Mouse (Mus musculus): ENCODE data around the gene 1700018B08Rik. TPM values are rescaled to one million over a fixed set of nuclear protein-coding genes. Genes with fewer than 3 reads are reported as not detected.
A peak's percentile ranks its signal among the peaks of the same experiment; 100 is the strongest.

The 1700018B08Rik gene
- total RNA-seq, 2 experiments from 2014 or later = not detected

DNA sequence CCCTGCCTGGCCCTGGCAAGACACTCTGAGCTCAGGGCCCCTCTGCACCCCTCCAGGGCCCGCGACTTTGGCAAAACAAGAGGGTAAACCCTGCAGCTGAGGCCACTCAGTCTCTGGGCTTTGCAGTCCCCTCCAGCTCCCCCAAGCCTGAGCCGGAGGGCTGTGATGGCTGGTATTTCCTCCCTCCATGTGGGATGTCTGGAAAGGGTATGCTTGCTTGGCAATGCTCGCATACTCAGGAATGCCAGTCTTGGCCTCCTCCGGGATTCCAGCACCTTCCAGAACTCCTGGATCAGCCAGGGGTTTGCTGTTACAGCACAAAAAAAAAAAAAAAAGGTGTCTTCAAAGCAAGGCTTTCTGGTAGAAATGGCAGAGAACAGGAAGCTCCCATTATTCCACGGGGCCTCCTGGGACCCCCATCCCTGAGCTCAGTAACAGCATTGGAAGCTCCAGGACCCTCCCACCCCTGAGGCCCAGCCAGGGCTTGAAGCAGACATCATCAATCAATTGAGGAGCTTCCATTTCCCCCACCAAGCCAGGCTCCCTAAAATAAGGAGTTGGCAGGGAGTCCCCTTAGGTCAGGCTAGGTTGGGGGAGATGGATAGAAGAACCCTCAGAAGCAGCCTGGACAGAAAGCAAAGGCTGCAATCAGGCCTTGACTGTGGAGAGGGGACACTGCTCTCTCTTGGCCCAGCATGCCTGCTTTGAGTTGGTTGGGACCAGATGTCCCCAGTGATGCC, 17.1 kb downstream of the 1700018B08Rik start:
- no peak for ATAC-seq (replicated peaks; ENCODE audit: low FRiP score, poor library complexity, severe bottlenecking)

DNA sequence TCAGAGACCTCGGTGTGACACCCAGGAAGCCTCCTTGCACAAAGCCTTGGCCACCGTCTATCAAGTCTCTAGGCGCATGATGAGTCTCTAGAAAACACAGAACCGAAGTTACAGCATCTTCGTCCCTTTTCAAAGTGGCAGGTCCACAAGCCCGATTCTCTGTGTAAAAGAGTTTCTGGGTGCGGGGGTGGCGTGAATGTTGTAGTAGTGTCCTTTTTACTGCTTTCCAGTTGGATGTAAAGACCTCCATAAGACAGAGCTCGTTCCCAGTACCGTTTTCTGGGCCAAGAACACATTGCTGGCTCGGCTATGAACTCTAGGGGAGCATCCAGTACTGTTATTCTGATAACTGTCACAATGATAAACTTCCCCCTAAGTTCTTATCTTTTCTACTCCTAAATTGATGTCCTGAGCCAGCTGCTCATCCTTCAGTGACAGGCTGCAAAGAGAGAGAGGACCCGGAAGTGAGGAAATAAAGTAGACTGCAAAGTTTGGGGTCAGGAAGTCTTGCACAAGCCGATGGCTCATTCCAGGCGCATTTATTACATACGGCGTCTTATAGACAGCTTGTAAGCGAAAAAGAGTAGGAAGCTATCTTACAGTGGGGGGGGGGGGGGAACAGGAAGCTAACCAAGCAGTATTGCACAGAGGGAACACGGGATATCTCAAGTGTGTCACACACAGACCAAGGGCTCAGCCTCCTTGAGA, 18.9 kb downstream of the 1700018B08Rik start:
- no peak for ATAC-seq (replicated peaks; ENCODE audit: low FRiP score, poor library complexity, severe bottlenecking)

DNA sequence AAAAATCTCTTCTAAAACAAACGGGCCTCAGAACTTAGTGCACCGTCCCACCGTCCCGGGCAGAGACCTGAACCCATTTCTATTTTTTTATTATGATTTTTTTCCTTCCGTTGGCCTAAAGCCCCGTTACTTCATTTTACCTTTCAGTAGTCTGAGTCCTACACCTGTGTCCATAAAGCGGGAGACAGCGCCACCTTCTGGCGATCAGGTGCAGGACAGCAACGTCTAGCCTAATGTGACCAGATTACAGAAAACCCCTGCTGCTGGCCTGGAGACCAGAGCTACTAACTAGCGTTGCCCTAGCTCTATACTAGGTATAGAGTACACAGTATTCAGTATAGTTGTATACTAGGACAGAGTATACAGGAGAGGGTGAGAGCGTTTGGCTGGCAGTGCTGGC, 30.7 kb downstream of the 1700018B08Rik start:
- ATAC-seq (replicated peaks; ENCODE audit: low FRiP score, poor library complexity, severe bottlenecking) = peak; percentile 77

DNA sequence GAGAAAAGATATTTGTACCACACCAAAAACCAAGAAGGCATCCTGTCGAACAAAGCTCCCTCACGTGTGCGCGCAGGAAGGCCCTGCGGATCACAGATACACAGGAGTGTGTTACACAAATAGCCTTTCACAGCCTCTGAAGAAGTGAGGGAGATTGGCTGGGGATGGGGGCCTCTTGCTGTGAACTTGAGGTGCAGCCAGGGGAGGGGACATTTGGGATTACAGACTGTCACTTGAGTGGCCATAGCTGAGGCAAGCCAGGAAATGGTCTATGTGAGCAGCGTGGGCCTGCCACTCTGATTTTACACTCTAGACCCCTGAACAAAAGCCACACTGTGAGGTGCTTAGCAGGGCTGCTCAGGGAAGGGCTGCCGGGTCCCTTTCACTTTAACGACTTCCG, 32.4 kb downstream of the 1700018B08Rik start:
- ATAC-seq (replicated peaks; ENCODE audit: low FRiP score, poor library complexity, severe bottlenecking) = no peak

- no peak for ATAC-seq (replicated peaks; ENCODE audit: low FRiP score, poor library complexity, severe bottlenecking)
Observed at GRCm38 (mm10) chr8:121497621-121498020, 46.5 kb downstream of the 1700018B08Rik start.

- no peak for ATAC-seq (replicated peaks; ENCODE audit: low FRiP score, poor library complexity, severe bottlenecking)
Observed at GRCm38 (mm10) chr8:121491633-121492032, 52.5 kb downstream of the 1700018B08Rik start.

DNA sequence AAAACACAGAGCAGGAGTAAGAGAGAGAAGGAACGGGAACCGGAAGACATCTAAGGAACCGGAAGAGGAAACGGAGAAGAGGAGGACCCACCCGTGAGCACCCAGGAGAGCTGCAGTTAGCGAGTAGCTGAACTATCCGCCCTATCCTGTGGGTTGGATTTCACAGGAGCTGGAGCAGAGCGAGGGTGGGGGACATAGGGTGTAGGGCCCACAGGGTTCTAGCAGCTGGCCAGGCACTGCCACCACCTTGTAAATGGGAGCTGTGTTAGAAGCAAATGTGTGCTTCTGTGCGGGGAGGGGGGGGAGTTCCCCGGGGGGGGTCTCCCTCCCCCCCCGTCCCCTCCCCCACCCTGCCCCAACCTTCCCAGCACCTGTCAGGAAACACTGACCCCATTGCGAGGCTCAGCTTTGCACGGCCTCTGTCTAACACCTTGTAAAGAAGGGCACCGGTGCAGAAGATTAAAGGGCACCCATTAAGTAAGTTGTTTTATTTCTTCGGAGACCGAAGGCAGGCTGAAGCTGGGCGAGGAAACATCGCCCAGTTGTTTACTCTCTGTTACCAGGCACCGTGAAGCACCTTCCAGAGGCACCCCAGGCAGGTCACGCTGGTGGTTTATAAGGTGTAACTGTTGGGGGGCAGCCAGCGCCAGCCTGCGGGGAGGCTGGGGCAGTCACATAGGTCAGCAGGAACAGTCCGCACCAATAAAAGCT, 59.9 kb downstream of the 1700018B08Rik start:
- ATAC-seq (replicated peaks; ENCODE audit: low FRiP score, poor library complexity, severe bottlenecking) = no peak

Other genes with a start within 250 kb of the 1700018B08Rik start
- 1.0 and 7.7 TPM in 2 replicates for gene Fbxo31, start 34.5 kb upstream of the 1700018B08Rik start, total RNA-seq (2015; ENCODE audit: low replicate concordance)
- 2.5 and 4.3 TPM in 2 replicates for gene Fbxo31, start 34.5 kb upstream of the 1700018B08Rik start, total RNA-seq (2017; ENCODE audit: low replicate concordance)
- gene Map1lc3b, start 46.0 kb upstream of the 1700018B08Rik start, total RNA-seq (2015; ENCODE audit: low replicate concordance) = 194 and 223 TPM in 2 replicates
- 274 and 282 TPM in 2 replicates for gene Map1lc3b, start 46.0 kb upstream of the 1700018B08Rik start, total RNA-seq (2017; ENCODE audit: low replicate concordance)
- not detected in 2 replicates for gene Zcchc14, start 108.6 kb upstream of the 1700018B08Rik start, total RNA-seq (2015; ENCODE audit: low replicate concordance)
- 0.14 TPM in 1 of 2 replicates, not detected in the other for gene Zcchc14, start 108.6 kb upstream of the 1700018B08Rik start, total RNA-seq (2017; ENCODE audit: low replicate concordance)
- gene Jph3, start 185.3 kb upstream of the 1700018B08Rik start, total RNA-seq (2015; ENCODE audit: low replicate concordance) = not detected in 2 replicates
- gene Jph3, start 185.3 kb upstream of the 1700018B08Rik start, total RNA-seq (2017; ENCODE audit: low replicate concordance) = not detected in 2 replicates

Data from erythroblast, adult 5-6 weeks (primary cell).